In genomic region chr11:115809311-115809781, GRCm38 (mm10) we compare ENCODE assay signal across 8 mouse cellular contexts. TPM values are rescaled to one million over a fixed set of nuclear protein-coding genes. Genes with fewer than 3 reads are reported as not detected.
A peak's percentile ranks its signal among the peaks of the same experiment; 100 is the strongest.
DNase-seq lines count a peak whose midpoint lies in the region; ATAC-seq and TF ChIP-seq lines count a peak whose summit lies in the region.

No protein-coding gene starts in this region.

- 61% methylated on average over 8 of the region's 8 CpGs for WGBS in hindbrain, embryonic 10.5 days
- WGBS in limb, embryonic 12.5 days = 71% methylated on average over 8 of the region's 8 CpGs
- 61% methylated on average over 8 of the region's 8 CpGs for WGBS in neural tube, embryonic 13.5 days

- intact Hi-C loops in gastrocnemius, adult 2 months (cut with DNase I) = no loop called here

- H3K9ac ChIP-seq in limb, embryonic 12.5 days (replicated peaks) = peak overlapping the region; percentile 34; the same call in 1 of the 2 replicates
- peak overlapping the region; percentile 95 for H3K9ac ChIP-seq in neural tube, embryonic 13.5 days

- no peak for ATAC-seq in limb, embryonic 12.5 days (ENCODE audit: insufficient number of reproducible peaks, insufficient read depth, low FRiP score, low TSS enrichment, low read depth)
- ATAC-seq in neural tube, embryonic 13.5 days (ENCODE audit: low read depth) = no peak

- H3K27ac ChIP-seq in gastrocnemius, adult 2 months = peak overlapping the region; percentile 92
- H3K27ac ChIP-seq in hindbrain, embryonic 10.5 days = peak overlapping the region; percentile 78
- peak overlapping the region; percentile 66 for H3K27ac ChIP-seq in limb, embryonic 12.5 days
- H3K27ac ChIP-seq in neural tube, embryonic 13.5 days (replicated peaks) = peak overlapping the region; percentile 86

- H3K9me3 ChIP-seq in hindbrain, embryonic 10.5 days = no peaks in the 10 kb centered on the region
- H3K9me3 ChIP-seq in limb, embryonic 12.5 days = no peaks in the 10 kb centered on the region
- no peaks in the 10 kb centered on the region for H3K9me3 ChIP-seq in neural tube, embryonic 13.5 days

- no peaks in the 10 kb centered on the region for H3K27me3 ChIP-seq in hindbrain, embryonic 10.5 days (ENCODE audit: insufficient read depth, poor library complexity, severe bottlenecking)
- H3K27me3 ChIP-seq in limb, embryonic 12.5 days = no peaks in the 10 kb centered on the region
- no peaks in the 10 kb centered on the region for H3K27me3 ChIP-seq in neural tube, embryonic 13.5 days

- no peak for TF ChIP-seq CTCF in gastrocnemius, adult 2 months (IDR thresholded peaks at IDR 0.05)

- H3K4me1 ChIP-seq in hindbrain, embryonic 10.5 days (replicated peaks) = peaks cover 74% of the 10 kb centered on the region
- H3K4me1 ChIP-seq in limb, embryonic 12.5 days (replicated peaks) = peaks cover 54% of the 10 kb centered on the region
- H3K4me1 ChIP-seq in neural tube, embryonic 13.5 days (replicated peaks) = peaks cover 74% of the 10 kb centered on the region

- no peak for DNase-seq in gastrocnemius, adult 2 months
- no peak for DNase-seq in gastrocnemius, postnatal 4 days (ENCODE audit: low spot score in 2 of 2)
- no peak for DNase-seq in hindbrain, embryonic 10.5 days (ENCODE audit: low spot score)
- DNase-seq in right cerebral cortex, postnatal 14 days = no peak
- DNase-seq in left cerebral cortex, adult 18-20 months (ENCODE audit: low spot score in 2 of 2) = no peak
- DNase-seq in embryo, embryonic 10.5 days (ENCODE audit: low spot score) = no peak

- peaks cover 78% of the 10 kb centered on the region for H3K36me3 ChIP-seq in hindbrain, embryonic 10.5 days
- peaks cover 72% of the 10 kb centered on the region for H3K36me3 ChIP-seq in limb, embryonic 12.5 days
- peaks cover 36% of the 10 kb centered on the region for H3K36me3 ChIP-seq in neural tube, embryonic 13.5 days

- peak overlapping the region; percentile 91 for H3K4me3 ChIP-seq in gastrocnemius, adult 2 months
- H3K4me3 ChIP-seq in hindbrain, embryonic 10.5 days = peak overlapping the region; percentile 24; the same call in 1 of the 2 replicates
- peak overlapping the region; percentile 13 for H3K4me3 ChIP-seq in limb, embryonic 12.5 days (replicated peaks)
- peak overlapping the region; percentile 96 for H3K4me3 ChIP-seq in neural tube, embryonic 13.5 days

- peak overlapping the region; percentile 41 for H3K4me2 ChIP-seq in limb, embryonic 12.5 days
- peak overlapping the region; percentile 75 for H3K4me2 ChIP-seq in neural tube, embryonic 13.5 days

RNA-seq across cellular contexts. Expression of gene Caskin2, which starts 4.1 kb away (rescaled TPM):
- 10 to 100 TPM; 14.5 to 19.2 TPM for total RNA-seq in gastrocnemius, adult 2 months (2021)
- total RNA-seq in gastrocnemius, postnatal 4 days (2021) = 10 to 100 TPM; 26.1 to 26.8 TPM
- polyA plus RNA-seq in hindbrain, embryonic 10.5 days (2016; fragmentation: Nextera tagmentation; extraction: Ambion mirVana) = 19.0 and 21.5 TPM in 2 replicates
- 14.9 and 16.2 TPM in 2 replicates for polyA plus RNA-seq in limb, embryonic 12.5 days (2016; fragmentation: Nextera tagmentation; extraction: Ambion mirVana)
- polyA plus RNA-seq in neural tube, embryonic 13.5 days (2015; fragmentation: Nextera tagmentation; extraction: Ambion mirVana) = 13.8 and 15.2 TPM in 2 replicates
- total RNA-seq in left cerebral cortex, adult 18-20 months (2021) = 10 to 100 TPM; 17.7 to 18.6 TPM

RNA-seq across cellular contexts. Expression of gene Tsen54, which starts 5.2 kb away (rescaled TPM):
- 1 to 10 TPM; 6.2 to 6.9 TPM for total RNA-seq in gastrocnemius, adult 2 months (2021)
- total RNA-seq in gastrocnemius, postnatal 4 days (2021) = 10 to 100 TPM; 15.6 to 16.9 TPM
- polyA plus RNA-seq in hindbrain, embryonic 10.5 days (2016; fragmentation: Nextera tagmentation; extraction: Ambion mirVana) = 38.1 and 41.5 TPM in 2 replicates
- 33.2 and 36.1 TPM in 2 replicates for polyA plus RNA-seq in limb, embryonic 12.5 days (2016; fragmentation: Nextera tagmentation; extraction: Ambion mirVana)
- polyA plus RNA-seq in neural tube, embryonic 13.5 days (2015; fragmentation: Nextera tagmentation; extraction: Ambion mirVana) = 22.7 and 23.4 TPM in 2 replicates
- total RNA-seq in left cerebral cortex, adult 18-20 months (2021) = 10 to 100 TPM; 14.0 to 14.5 TPM

RNA-seq across cellular contexts. Expression of gene Llgl2, which starts 14.5 kb away (rescaled TPM):
- 1 to 10 TPM; 8.3 to 9.8 TPM for total RNA-seq in gastrocnemius, adult 2 months (2021)
- 10 to 100 TPM; 19.0 to 21.6 TPM for total RNA-seq in gastrocnemius, postnatal 4 days (2021)
- 10.4 and 11.9 TPM in 2 replicates for polyA plus RNA-seq in hindbrain, embryonic 10.5 days (2016; fragmentation: Nextera tagmentation; extraction: Ambion mirVana)
- 5.2 and 6.3 TPM in 2 replicates for polyA plus RNA-seq in limb, embryonic 12.5 days (2016; fragmentation: Nextera tagmentation; extraction: Ambion mirVana)
- 1.4 and 1.8 TPM in 2 replicates for polyA plus RNA-seq in neural tube, embryonic 13.5 days (2015; fragmentation: Nextera tagmentation; extraction: Ambion mirVana)
- 1 to 10 TPM; 3.6 to 4.5 TPM for total RNA-seq in left cerebral cortex, adult 18-20 months (2021)

RNA-seq across cellular contexts. Expression of gene Tmem94, which starts 44.1 kb away (rescaled TPM):
- total RNA-seq in gastrocnemius, adult 2 months (2021) = 10 to 100 TPM; 90.6 to 99.5 TPM
- 10 to 100 TPM; 51.9 to 57.3 TPM for total RNA-seq in gastrocnemius, postnatal 4 days (2021)
- polyA plus RNA-seq in hindbrain, embryonic 10.5 days (2016; fragmentation: Nextera tagmentation; extraction: Ambion mirVana) = 42.0 and 47.4 TPM in 2 replicates
- 26.5 and 31.9 TPM in 2 replicates for polyA plus RNA-seq in limb, embryonic 12.5 days (2016; fragmentation: Nextera tagmentation; extraction: Ambion mirVana)
- 25.4 and 25.8 TPM in 2 replicates for polyA plus RNA-seq in neural tube, embryonic 13.5 days (2015; fragmentation: Nextera tagmentation; extraction: Ambion mirVana)
- total RNA-seq in left cerebral cortex, adult 18-20 months (2021) = 10 to 100 TPM; 62.9 to 65.2 TPM

RNA-seq across cellular contexts. Expression of gene Myo15b, which starts 48.9 kb away (rescaled TPM):
- total RNA-seq in gastrocnemius, adult 2 months (2021) = not detected
- total RNA-seq in gastrocnemius, postnatal 4 days (2021) = under 1 TPM; 0.37 to 0.60 TPM
- polyA plus RNA-seq in hindbrain, embryonic 10.5 days (2016; fragmentation: Nextera tagmentation; extraction: Ambion mirVana) = 0.19 and 0.21 TPM in 2 replicates
- 0.20 TPM in 1 of 2 replicates, not detected in the other for polyA plus RNA-seq in limb, embryonic 12.5 days (2016; fragmentation: Nextera tagmentation; extraction: Ambion mirVana)
- polyA plus RNA-seq in neural tube, embryonic 13.5 days (2015; fragmentation: Nextera tagmentation; extraction: Ambion mirVana) = 0.10 TPM in 1 of 2 replicates, not detected in the other
- total RNA-seq in left cerebral cortex, adult 18-20 months (2021) = under 1 TPM; 0.49 to 0.75 TPM

Comparison
In these comparisons a context has a peak if more than half of its experiments do, and no peak if none do; other contexts are left out.
1. H3K4me3 ChIP-seq: peak in every context shown above with its lines; median percentile 96 in neural tube, embryonic 13.5 days; 91 in gastrocnemius, adult 2 months; 24 in hindbrain, embryonic 10.5 days; 13 in limb, embryonic 12.5 days.